Mouse (Mus musculus): ENCODE measurements at regions not wholly inside any gene's neighbourhood (a gene's known extent, or its start where the extent isn't known, plus 50 kb on each side); places are given as distances from the start of the nearest gene placed in this dataset.

GRCm38 (mm10) chr10:108083220-108083619 is 78.8 kb upstream of the Ppp1r12a start:
- ATAC-seq (ENCODE audit: low read depth): no peak
- no peaks in the 10 kb centered on the region for H3K27me3 ChIP-seq (replicated peaks; ENCODE audit: control insufficient read depth, insufficient read depth, low read length)
- DNase-seq (ENCODE audit: low spot score): no peak

GRCm38 (mm10) chr10:108075144-108075543 is 86.8 kb upstream of the Ppp1r12a start:
- no peak overlapping the region for H3K27ac ChIP-seq (replicated peaks; ENCODE audit: low read depth, low read length)
- no peak overlapping the region for H3K4me2 ChIP-seq (ENCODE audit: low read depth, low read length)
- WGBS: 78% methylated on average over 5 of the region's 5 CpGs
- H3K4me1 ChIP-seq (ENCODE audit: control insufficient read depth, insufficient read depth, low read length): no peaks in the 10 kb centered on the region
- no peak overlapping the region for H3K9ac ChIP-seq (ENCODE audit: low read depth, low read length)
- DNase-seq (ENCODE audit: low spot score) (no peak), ATAC-seq (ENCODE audit: low read depth) (no peak)
- no peak overlapping the region for H3K4me3 ChIP-seq (ENCODE audit: low read depth, low read length)
- H3K27me3 ChIP-seq (replicated peaks; ENCODE audit: control insufficient read depth, insufficient read depth, low read length): no peaks in the 10 kb centered on the region
- no peaks in the 10 kb centered on the region for H3K36me3 ChIP-seq (ENCODE audit: control insufficient read depth, insufficient read depth, low read length)
- no peaks in the 10 kb centered on the region for H3K9me3 ChIP-seq (ENCODE audit: control insufficient read depth, low read length)

More at GRCm38 (mm10) chr10:108083220-108083619, 78.8 kb upstream of the Ppp1r12a start:
- no peak overlapping the region for H3K9ac ChIP-seq (ENCODE audit: low read depth, low read length)
- H3K4me1 ChIP-seq (ENCODE audit: control insufficient read depth, insufficient read depth, low read length): no peaks in the 10 kb centered on the region
- H3K36me3 ChIP-seq (ENCODE audit: control insufficient read depth, insufficient read depth, low read length): no peaks in the 10 kb centered on the region
- no peaks in the 10 kb centered on the region for H3K9me3 ChIP-seq (ENCODE audit: control insufficient read depth, low read length)
- no peak overlapping the region for H3K27ac ChIP-seq (replicated peaks; ENCODE audit: low read depth, low read length)
- no peak overlapping the region for H3K4me3 ChIP-seq (ENCODE audit: low read depth, low read length)
- no peak overlapping the region for H3K4me2 ChIP-seq (ENCODE audit: low read depth, low read length)

GRCm38 (mm10) chr10:108073828-108074227 is 88.2 kb upstream of the Ppp1r12a start:
- Histone ChIP-seq H3K9ac (ENCODE audit: low read depth, low read length) (no peak overlapping the region), H3K27ac (replicated peaks; ENCODE audit: low read depth, low read length) (no peak overlapping the region), H3K4me3 (ENCODE audit: low read depth, low read length) (no peak overlapping the region), H3K9me3 (ENCODE audit: control insufficient read depth, low read length) (no peaks in the 10 kb centered on the region), H3K36me3 (ENCODE audit: control insufficient read depth, insufficient read depth, low read length) (no peaks in the 10 kb centered on the region), H3K27me3 (replicated peaks; ENCODE audit: control insufficient read depth, insufficient read depth, low read length) (no peaks in the 10 kb centered on the region), H3K4me1 (ENCODE audit: control insufficient read depth, insufficient read depth, low read length) (no peaks in the 10 kb centered on the region), H3K4me2 (ENCODE audit: low read depth, low read length) (no peak overlapping the region)
- WGBS: 79% methylated on average over 4 of the region's 4 CpGs
- ATAC-seq (ENCODE audit: low read depth) (no peak), DNase-seq (ENCODE audit: low spot score) (no peak)

- H3K27ac ChIP-seq (replicated peaks; ENCODE audit: low read depth, low read length): no peak overlapping the region
- no peaks in the 10 kb centered on the region for H3K27me3 ChIP-seq (replicated peaks; ENCODE audit: control insufficient read depth, insufficient read depth, low read length)
- H3K36me3 ChIP-seq (ENCODE audit: control insufficient read depth, insufficient read depth, low read length): no peaks in the 10 kb centered on the region
- H3K4me2 ChIP-seq (ENCODE audit: low read depth, low read length): no peak overlapping the region
- DNase-seq (ENCODE audit: low spot score) (no peak), ATAC-seq (ENCODE audit: low read depth) (no peak)
- H3K9ac ChIP-seq (ENCODE audit: low read depth, low read length): no peak overlapping the region
- H3K4me3 ChIP-seq (ENCODE audit: low read depth, low read length): no peak overlapping the region
- no peaks in the 10 kb centered on the region for H3K4me1 ChIP-seq (ENCODE audit: control insufficient read depth, insufficient read depth, low read length)
- WGBS: 70% methylated on average over 1 of the region's 1 CpGs
- no peaks in the 10 kb centered on the region for H3K9me3 ChIP-seq (ENCODE audit: control insufficient read depth, low read length)
Measured at GRCm38 (mm10) chr10:108072211-108072610, 89.8 kb upstream of the Ppp1r12a start.

- Histone ChIP-seq H3K27me3 (replicated peaks; ENCODE audit: control insufficient read depth, insufficient read depth, low read length) (no peaks in the 10 kb centered on the region), H3K4me1 (ENCODE audit: control insufficient read depth, insufficient read depth, low read length) (no peaks in the 10 kb centered on the region), H3K27ac (replicated peaks; ENCODE audit: low read depth, low read length) (no peak overlapping the region), H3K9ac (ENCODE audit: low read depth, low read length) (no peak overlapping the region), H3K4me3 (ENCODE audit: low read depth, low read length) (no peak overlapping the region), H3K36me3 (ENCODE audit: control insufficient read depth, insufficient read depth, low read length) (no peaks in the 10 kb centered on the region), H3K9me3 (ENCODE audit: control insufficient read depth, low read length) (no peaks in the 10 kb centered on the region), H3K4me2 (ENCODE audit: low read depth, low read length) (no peak overlapping the region)
- no peak for ATAC-seq (ENCODE audit: low read depth)
- no peak for DNase-seq (ENCODE audit: low spot score)
- 75% methylated on average over 2 of the region's 2 CpGs for WGBS
Measured at GRCm38 (mm10) chr10:108071424-108071823, 90.6 kb upstream of the Ppp1r12a start.

GRCm38 (mm10) chr10:108067723-108068122 is 94.3 kb upstream of the Ppp1r12a start:
- H3K4me3 ChIP-seq (ENCODE audit: low read depth, low read length): no peak overlapping the region
- H3K27me3 ChIP-seq (replicated peaks; ENCODE audit: control insufficient read depth, insufficient read depth, low read length): no peaks in the 10 kb centered on the region
- WGBS: 53% methylated on average over 10 of the region's 10 CpGs
- H3K4me1 ChIP-seq (ENCODE audit: control insufficient read depth, insufficient read depth, low read length): no peaks in the 10 kb centered on the region
- no peak overlapping the region for H3K9ac ChIP-seq (ENCODE audit: low read depth, low read length)
- H3K27ac ChIP-seq (replicated peaks; ENCODE audit: low read depth, low read length): no peak overlapping the region
- ATAC-seq (ENCODE audit: low read depth) (no peak), DNase-seq (ENCODE audit: low spot score) (no peak)
- no peak overlapping the region for H3K4me2 ChIP-seq (ENCODE audit: low read depth, low read length)
- H3K9me3 ChIP-seq (ENCODE audit: control insufficient read depth, low read length): no peaks in the 10 kb centered on the region
- no peaks in the 10 kb centered on the region for H3K36me3 ChIP-seq (ENCODE audit: control insufficient read depth, insufficient read depth, low read length)

- Histone ChIP-seq H3K4me1 (ENCODE audit: control insufficient read depth, insufficient read depth, low read length) (no peaks in the 10 kb centered on the region), H3K4me2 (ENCODE audit: low read depth, low read length) (no peak overlapping the region), H3K27me3 (replicated peaks; ENCODE audit: control insufficient read depth, insufficient read depth, low read length) (no peaks in the 10 kb centered on the region), H3K9ac (ENCODE audit: low read depth, low read length) (no peak overlapping the region), H3K9me3 (ENCODE audit: control insufficient read depth, low read length) (no peaks in the 10 kb centered on the region), H3K36me3 (ENCODE audit: control insufficient read depth, insufficient read depth, low read length) (no peaks in the 10 kb centered on the region), H3K4me3 (ENCODE audit: low read depth, low read length) (no peak overlapping the region), H3K27ac (replicated peaks; ENCODE audit: low read depth, low read length) (no peak overlapping the region)
- ATAC-seq (ENCODE audit: low read depth): no peak
- WGBS: 79% methylated on average over 8 of the region's 8 CpGs
- no peak for DNase-seq (ENCODE audit: low spot score)
Measured at GRCm38 (mm10) chr10:108066241-108066640, 95.8 kb upstream of the Ppp1r12a start.

- 73% methylated on average over 7 of the region's 7 CpGs for WGBS
Measured at GRCm38 (mm10) chr10:108061813-108062435, 100.1 kb upstream of the Ppp1r12a start.

GRCm38 (mm10) chr10:108060554-108060953 is 101.4 kb upstream of the Ppp1r12a start:
- Histone ChIP-seq H3K4me2 (ENCODE audit: low read depth, low read length) (no peak overlapping the region), H3K4me1 (ENCODE audit: control insufficient read depth, insufficient read depth, low read length) (no peaks in the 10 kb centered on the region), H3K27ac (replicated peaks; ENCODE audit: low read depth, low read length) (no peak overlapping the region), H3K9me3 (ENCODE audit: control insufficient read depth, low read length) (no peaks in the 10 kb centered on the region), H3K9ac (ENCODE audit: low read depth, low read length) (no peak overlapping the region), H3K4me3 (ENCODE audit: low read depth, low read length) (no peak overlapping the region), H3K27me3 (replicated peaks; ENCODE audit: control insufficient read depth, insufficient read depth, low read length) (no peaks in the 10 kb centered on the region), H3K36me3 (ENCODE audit: control insufficient read depth, insufficient read depth, low read length) (no peaks in the 10 kb centered on the region)
- no peak for DNase-seq (ENCODE audit: low spot score)
- WGBS: 71% methylated on average over 3 of the region's 3 CpGs
- no peak for ATAC-seq (ENCODE audit: low read depth)

More at GRCm38 (mm10) chr10:108061813-108062435, 100.1 kb upstream of the Ppp1r12a start:
- H3K9me3 ChIP-seq (ENCODE audit: control insufficient read depth, low read length): no peaks in the 10 kb centered on the region
- no peak overlapping the region for H3K9ac ChIP-seq (ENCODE audit: low read depth, low read length)
- H3K4me1 ChIP-seq (ENCODE audit: control insufficient read depth, insufficient read depth, low read length): no peaks in the 10 kb centered on the region
- H3K4me3 ChIP-seq (ENCODE audit: low read depth, low read length): no peak overlapping the region
- no peak overlapping the region for H3K4me2 ChIP-seq (ENCODE audit: low read depth, low read length)
- no peak overlapping the region for H3K27ac ChIP-seq (replicated peaks; ENCODE audit: low read depth, low read length)
- no peak for ATAC-seq (ENCODE audit: low read depth)
- no peaks in the 10 kb centered on the region for H3K27me3 ChIP-seq (replicated peaks; ENCODE audit: control insufficient read depth, insufficient read depth, low read length)
- no peaks in the 10 kb centered on the region for H3K36me3 ChIP-seq (ENCODE audit: control insufficient read depth, insufficient read depth, low read length)
- DNase-seq (ENCODE audit: low spot score): peak; percentile 1

Data from embryonic facial prominence, embryonic 14.5 days (tissue).